Mouse (Mus musculus) testis, adult 2 months (tissue): ENCODE data around the gene Gm3404. TPM values are rescaled to one million over a fixed set of nuclear protein-coding genes. Genes with fewer than 3 reads are reported as not detected.
"Not testable (repeated sequence)": the region's sequence is repeated elsewhere in the genome, so short reads cannot be mapped to it uniquely, and the experiment has no call there.

Experiments used
- H3K27ac ChIP-seq: fragments of 200-500 bp; 2 replicates; pipeline ENCODE4 v1.5.1; 2012; ENCODE audit warnings: low read depth, low read length; ENCODE audit not compliant: control insufficient read depth, insufficient read depth
- H3K27me3 ChIP-seq: fragments of 200-500 bp; 2 replicates; pipeline ENCODE4 v1.6.1; 2012; ENCODE audit warnings: mild to moderate bottlenecking, low read length, moderate library complexity; ENCODE audit not compliant: control insufficient read depth, insufficient read depth
- H3K36me3 ChIP-seq: fragments of 200-500 bp; 2 replicates; pipeline ENCODE4 v1.6.1; 2012; ENCODE audit warnings: mild to moderate bottlenecking, low read length; ENCODE audit not compliant: control insufficient read depth, insufficient read depth
- H3K4me1 ChIP-seq: fragments of 200-500 bp; 2 replicates; pipeline ENCODE4 v1.6.1; 2012; ENCODE audit warnings: low read length; ENCODE audit not compliant: control insufficient read depth, insufficient read depth
- H3K4me3 ChIP-seq: fragments of 200-500 bp; 2 replicates; pipeline ENCODE4 v1.5.1; 2012; ENCODE audit warnings: low read depth, mild to moderate bottlenecking, low read length, moderate library complexity, mixed read lengths; ENCODE audit not compliant: control insufficient read depth
- CTCF ChIP-seq: fragments of 200-500 bp; IDR thresholded peaks from 2 replicates; pipeline ENCODE4 v1.5.1; 2012; ENCODE audit warnings: low read depth, mild to moderate bottlenecking, inconsistent platforms, low read length, moderate library complexity; ENCODE audit not compliant: control insufficient read depth, insufficient read depth, insufficient replicate concordance
- POLR2A ChIP-seq: fragments of 200-500 bp; IDR thresholded peaks from 2 replicates; pipeline ENCODE4 v1.6.1; 2012; ENCODE audit warnings: low read depth, mild to moderate bottlenecking, inconsistent platforms, low read length, moderate library complexity; ENCODE audit not compliant: control insufficient read depth
- polyA plus RNA-seq: library from polyadenylated mRNA; depleted of rRNA; stranded (reverse); fragments of >200 nt; gene quantifications from 2 replicates; pipeline ENCODE4 v1.2.3, GENCODE M21; 2012; rRNA removed

Gene Gm3404
- polyA plus RNA-seq, 1 experiment: 30.0 TPM

- Histone ChIP-seq H3K36me3 (no peaks in the 10 kb centered on the region), H3K4me1 (no peaks in the 10 kb centered on the region), H3K27ac (no peak overlapping the region), H3K4me3 (no peak overlapping the region), H3K27me3 (no peaks in the 10 kb centered on the region)
- TF ChIP-seq POLR2A (no peak), CTCF (no peak)
Measured at GRCm38 (mm10) chr5:146564259-146564658, 38.7 kb downstream of the Gm3404 start.

DNA sequence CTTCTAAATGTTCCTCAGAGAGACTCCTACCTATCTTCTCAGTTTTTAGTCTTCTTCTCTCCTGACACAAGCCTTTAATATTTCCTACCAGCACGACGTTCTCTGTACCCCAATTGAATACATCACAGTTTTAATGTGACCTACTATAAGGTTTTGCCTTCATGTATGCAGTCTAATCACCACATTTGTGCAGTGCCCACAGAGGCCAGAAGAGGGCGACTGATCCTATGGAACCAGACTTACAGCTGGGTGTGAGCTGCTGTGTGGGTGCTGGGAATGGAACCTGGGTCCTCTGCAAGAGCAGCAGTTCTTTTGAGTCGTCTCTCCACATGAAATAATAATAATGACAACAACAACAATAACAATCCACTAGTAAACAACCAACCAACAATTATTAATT lies 41.5 kb downstream of the Gm3404 start:
- H3K27ac ChIP-seq: no peak overlapping the region
- no peak overlapping the region for H3K4me3 ChIP-seq
- no peaks in the 10 kb centered on the region for H3K27me3 ChIP-seq
- no peak for TF ChIP-seq POLR2A
- peak; percentile 36; the same call in 1 of the 2 replicates for TF ChIP-seq CTCF
- H3K4me1 ChIP-seq: no peaks in the 10 kb centered on the region
- no peaks in the 10 kb centered on the region for H3K36me3 ChIP-seq

DNA sequence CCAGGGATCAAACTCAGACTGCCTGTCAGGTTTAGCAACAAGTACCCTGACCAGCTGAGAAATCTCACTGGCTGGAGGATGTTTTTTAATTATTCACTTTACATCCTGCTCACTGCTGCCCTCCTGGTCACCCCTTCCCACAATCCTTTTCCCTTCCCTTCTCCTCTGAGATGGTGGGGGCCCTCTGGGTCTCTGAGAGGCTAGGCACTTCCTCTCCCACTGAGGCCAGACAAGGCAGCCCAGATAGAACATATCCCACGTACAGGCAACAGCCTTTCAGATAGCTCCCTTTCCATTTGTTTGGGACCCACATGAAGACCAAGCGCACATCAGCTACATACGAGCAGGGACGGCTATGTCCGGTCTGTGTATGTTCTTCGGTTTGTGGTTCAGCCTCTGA lies 44.6 kb downstream of the Gm3404 start:
- H3K36me3 ChIP-seq, H3K4me3 ChIP-seq, H3K4me1 ChIP-seq, H3K27me3 ChIP-seq, H3K27ac ChIP-seq: not testable (repeated sequence)

DNA sequence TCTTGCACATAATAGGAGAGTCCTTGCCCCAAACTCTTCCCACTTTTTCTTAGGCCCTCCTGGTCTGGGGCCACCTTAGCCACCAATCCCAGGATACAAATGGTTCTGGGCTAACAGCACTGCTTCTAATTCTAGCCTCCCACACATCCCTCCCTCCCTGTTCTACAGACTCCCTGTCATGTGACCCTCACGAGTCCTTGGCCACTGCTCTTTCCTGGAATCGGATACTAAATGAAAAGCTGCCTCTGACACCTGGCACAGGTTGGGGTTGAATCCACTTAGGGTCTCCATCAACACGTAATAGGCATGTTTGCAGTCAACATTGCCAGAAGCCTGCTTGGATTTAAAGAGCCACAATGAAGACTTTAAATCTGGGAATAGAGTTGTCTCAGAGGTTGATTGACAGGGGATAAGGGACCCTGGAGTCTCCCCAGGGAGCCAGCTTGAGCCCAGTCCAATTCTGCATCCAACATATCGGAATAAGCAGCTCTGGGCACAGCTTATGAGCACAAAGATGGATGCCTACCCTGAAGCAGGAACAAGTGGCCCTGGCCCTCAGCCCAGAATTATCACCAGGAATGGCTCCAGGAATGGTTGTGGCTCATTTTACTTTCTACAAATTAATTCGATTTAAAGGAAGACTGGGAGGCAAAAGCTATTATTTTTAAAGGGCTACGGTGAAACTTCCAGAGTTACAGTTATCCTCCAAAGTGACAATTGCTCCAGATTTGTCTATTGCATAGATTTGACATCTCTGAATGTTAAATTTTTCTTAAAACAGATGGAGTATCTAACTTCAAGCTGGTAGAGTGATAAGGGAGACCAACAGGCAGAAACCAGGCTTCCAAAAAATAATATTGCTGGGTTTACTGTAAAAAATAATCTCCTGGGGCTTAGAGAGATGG lies 46.5 kb downstream of the Gm3404 start:
- H3K27me3 ChIP-seq, H3K4me3 ChIP-seq, H3K36me3 ChIP-seq, H3K4me1 ChIP-seq, H3K27ac ChIP-seq: not testable (repeated sequence)

DNA sequence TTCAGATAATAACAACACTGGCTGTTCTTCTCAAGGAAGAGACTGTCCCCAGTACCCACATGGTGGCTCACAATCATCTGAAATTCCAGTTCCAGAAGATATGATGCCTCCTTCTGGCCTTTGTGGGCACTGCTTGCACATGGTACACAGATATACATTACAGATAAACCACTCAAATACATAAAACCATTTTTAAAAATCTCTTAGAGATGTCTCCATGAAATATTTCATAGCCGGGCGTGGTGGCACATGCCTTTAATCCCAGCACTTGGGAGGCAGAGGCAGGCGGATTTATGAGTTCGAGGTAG lies 47.1 kb downstream of the Gm3404 start:
- not testable (repeated sequence) for H3K36me3 ChIP-seq, H3K4me3 ChIP-seq, H3K27ac ChIP-seq, H3K4me1 ChIP-seq, H3K27me3 ChIP-seq

- H3K4me1 ChIP-seq: no peaks in the 10 kb centered on the region
- no peak overlapping the region for H3K4me3 ChIP-seq
- no peaks in the 10 kb centered on the region for H3K36me3 ChIP-seq
- TF ChIP-seq POLR2A (no peak), CTCF (no peak; the same call in 1 of the 2 replicates)
- H3K27ac ChIP-seq: no peak overlapping the region
- H3K27me3 ChIP-seq: no peaks in the 10 kb centered on the region
Measured at GRCm38 (mm10) chr5:146576668-146577067, 51.1 kb downstream of the Gm3404 start.

Other genes starting within 250 kb of the Gm3404 start
- 5.0 and 5.3 TPM in 2 replicates for gene Wasf3, start 140.8 kb upstream of the Gm3404 start, polyA plus RNA-seq
- gene Gm6408, start 43.8 kb upstream of the Gm3404 start, polyA plus RNA-seq: 14.2 and 14.7 TPM in 2 replicates
- 54.1 and 57.5 TPM in 2 replicates for gene Gm6370, start 34.4 kb upstream of the Gm3404 start, polyA plus RNA-seq
- 35.5 and 37.4 TPM in 2 replicates for gene 4930449I24Rik, start 23.4 kb upstream of the Gm3404 start, polyA plus RNA-seq
- 43.3 and 48.5 TPM in 2 replicates for gene Gm3402, start 11.7 kb upstream of the Gm3404 start, polyA plus RNA-seq
- gene Gm3409, start 11.8 kb downstream of the Gm3404 start, polyA plus RNA-seq: 25.7 and 27.9 TPM in 2 replicates
- 40.1 and 52.1 TPM in 2 replicates for gene Gm3415, start 30.3 kb downstream of the Gm3404 start, polyA plus RNA-seq
- gene Gpr12, start 59.4 kb downstream of the Gm3404 start, polyA plus RNA-seq: not detected in 2 replicates